Mouse (Mus musculus) urinary bladder, postnatal 36 days (tissue): ENCODE data around the gene Ptprt.
A peak's percentile ranks its signal among the peaks of the same experiment; 100 is the strongest.

Experiments
- DNase-seq, 2 experiments: peaks; one replicate each; pipeline ENCODE4 v3.0.0; 2022; ENCODE audit warnings: low spot score in 2 of 2, mixed read lengths in 1 of 2

Ptprt gene

GRCm38 (mm10) chr2:162660941-162661386 lies at the start of gene Ptprt:
Ptprt (minus strand) TSS chr2:162661147.
- no peak for DNase-seq

- no peak for DNase-seq
These were observed 49.5 kb upstream of the Ptprt start for GRCm38 (mm10) chr2:162710443-162710842.

- no peak for DNase-seq
These were observed 38.7 kb upstream of the Ptprt start for GRCm38 (mm10) chr2:162699691-162700090.

GRCm38 (mm10) chr2:162699036-162699435 lies 38.1 kb upstream of the Ptprt start:
- DNase-seq = no peak

- no peak for DNase-seq
These were observed 37.1 kb upstream of the Ptprt start for GRCm38 (mm10) chr2:162698068-162698467.

GRCm38 (mm10) chr2:162697151-162697550 lies 36.2 kb upstream of the Ptprt start:
- DNase-seq = no peak

- no peak for DNase-seq
These were observed 31.2 kb upstream of the Ptprt start for GRCm38 (mm10) chr2:162692143-162692542.

- peak in 1 of 2 experiments; percentile 10 for DNase-seq
These were observed 21.7 kb upstream of the Ptprt start for GRCm38 (mm10) chr2:162682674-162683073.

GRCm38 (mm10) chr2:162662431-162662970 lies 1.6 kb upstream of the Ptprt start:
- DNase-seq = no peak

- DNase-seq = no peak
These were observed 786 bp upstream of the Ptprt start for GRCm38 (mm10) chr2:162661733-162662132.

- no peak for DNase-seq
These were observed 561 bp downstream of the Ptprt start for GRCm38 (mm10) chr2:162660231-162660940.

- peak; percentile 74 to 80 for DNase-seq
These were observed 1.9 kb downstream of the Ptprt start for GRCm38 (mm10) chr2:162658997-162659396.

- DNase-seq = no peak
These were observed 3.4 kb downstream of the Ptprt start for GRCm38 (mm10) chr2:162657541-162657940.

- no peak for DNase-seq
These were observed 6.5 kb downstream of the Ptprt start for GRCm38 (mm10) chr2:162654416-162654815.

- no peak for DNase-seq
These were observed 22.3 kb downstream of the Ptprt start for GRCm38 (mm10) chr2:162638676-162639075.

- no peak for DNase-seq
These were observed 23.4 kb downstream of the Ptprt start for GRCm38 (mm10) chr2:162637537-162637936.

GRCm38 (mm10) chr2:162636387-162637009 lies 24.4 kb downstream of the Ptprt start:
- no peak for DNase-seq

- no peak for DNase-seq
These were observed 26.0 kb downstream of the Ptprt start for GRCm38 (mm10) chr2:162634901-162635300.

- no peak for DNase-seq
These were observed 34.9 kb downstream of the Ptprt start for GRCm38 (mm10) chr2:162626076-162626475.

GRCm38 (mm10) chr2:162624707-162625106 lies 36.2 kb downstream of the Ptprt start:
- DNase-seq = no peak

GRCm38 (mm10) chr2:162614256-162614655 lies 46.7 kb downstream of the Ptprt start:
- DNase-seq = no peak

- no peak for DNase-seq
These were observed 47.5 kb downstream of the Ptprt start for GRCm38 (mm10) chr2:162613480-162613879.

GRCm38 (mm10) chr2:162602721-162603120 lies 58.2 kb downstream of the Ptprt start:
- no peak for DNase-seq
